Mouse (Mus musculus): ENCODE results near the gene Capn11. TPM values are rescaled to one million over a fixed set of nuclear protein-coding genes. Genes with fewer than 3 reads are reported as not detected.

Gene Capn11
- polyA plus RNA-seq, 1 experiment from 2014 or later: 0.33 TPM

GRCm38 (mm10) chr17:45695227-45696120 is 36.3 kb upstream of the Capn11 start:
- peaks cover 22% of the 10 kb centered on the region for H3K36me3 ChIP-seq
- H3K4me2 ChIP-seq: no peak overlapping the region
- no peaks in the 10 kb centered on the region for H3K27me3 ChIP-seq (replicated peaks)
- ATAC-seq (ENCODE audit: extremely low read depth, insufficient number of reproducible peaks, low FRiP score, low TSS enrichment): no peak
- peak overlapping the region; percentile 41 for H3K9ac ChIP-seq
- peaks cover 36% of the 10 kb centered on the region for H3K4me1 ChIP-seq
- no peak overlapping the region for H3K27ac ChIP-seq (replicated peaks)
- 60% methylated on average over 23 of the region's 23 CpGs for WGBS
- H3K9me3 ChIP-seq: no peaks in the 10 kb centered on the region
- no peak overlapping the region for H3K4me3 ChIP-seq

GRCm38 (mm10) chr17:45693812-45694565 is 34.9 kb upstream of the Capn11 start:
- Histone ChIP-seq H3K4me1 (peaks cover 37% of the 10 kb centered on the region), H3K4me3 (no peak overlapping the region), H3K27ac (replicated peaks) (peak overlapping the region; percentile 36), H3K27me3 (replicated peaks) (no peaks in the 10 kb centered on the region), H3K4me2 (peak overlapping the region; percentile 27), H3K9ac (peak overlapping the region; percentile 65), H3K9me3 (no peaks in the 10 kb centered on the region), H3K36me3 (peaks cover 18% of the 10 kb centered on the region)
- no peak for ATAC-seq (ENCODE audit: extremely low read depth, insufficient number of reproducible peaks, low FRiP score, low TSS enrichment)
- WGBS: 46% methylated on average over 18 of the region's 18 CpGs

- Histone ChIP-seq H3K9ac (no peak overlapping the region), H3K4me1 (peaks cover 53% of the 10 kb centered on the region), H3K36me3 (peaks cover 6% of the 10 kb centered on the region), H3K27me3 (replicated peaks) (no peaks in the 10 kb centered on the region), H3K4me3 (no peak overlapping the region), H3K27ac (replicated peaks) (no peak overlapping the region), H3K9me3 (no peaks in the 10 kb centered on the region), H3K4me2 (no peak overlapping the region)
- ATAC-seq (ENCODE audit: extremely low read depth, insufficient number of reproducible peaks, low FRiP score, low TSS enrichment): no peak
- WGBS: 72% methylated on average over 5 of the region's 5 CpGs
These were observed 33.0 kb upstream of the Capn11 start for GRCm38 (mm10) chr17:45692159-45692558.

GRCm38 (mm10) chr17:45690044-45690443 is 30.9 kb upstream of the Capn11 start:
- Histone ChIP-seq H3K4me1 (peaks cover 51% of the 10 kb centered on the region), H3K27me3 (replicated peaks) (no peaks in the 10 kb centered on the region), H3K9ac (no peak overlapping the region), H3K4me3 (no peak overlapping the region), H3K9me3 (no peaks in the 10 kb centered on the region), H3K4me2 (no peak overlapping the region), H3K36me3 (no peaks in the 10 kb centered on the region), H3K27ac (replicated peaks) (no peak overlapping the region)
- ATAC-seq (ENCODE audit: extremely low read depth, insufficient number of reproducible peaks, low FRiP score, low TSS enrichment): no peak
- WGBS: 84% methylated on average over 4 of the region's 4 CpGs

- Histone ChIP-seq H3K4me2 (no peak overlapping the region), H3K9ac (0 out of 2 replicates have a peak overlapping the region, but pooled peaks have one; percentile 61), H3K4me3 (no peak overlapping the region), H3K36me3 (no peaks in the 10 kb centered on the region), H3K9me3 (no peaks in the 10 kb centered on the region), H3K27ac (replicated peaks) (0 out of 2 replicates have a peak overlapping the region, but pooled peaks have one; percentile 20), H3K27me3 (replicated peaks) (no peaks in the 10 kb centered on the region), H3K4me1 (peaks cover 52% of the 10 kb centered on the region)
- WGBS: 58% methylated on average over 9 of the region's 9 CpGs
- ATAC-seq (ENCODE audit: extremely low read depth, insufficient number of reproducible peaks, low FRiP score, low TSS enrichment): no peak
These were observed 30.0 kb upstream of the Capn11 start for GRCm38 (mm10) chr17:45689120-45689519.

GRCm38 (mm10) chr17:45686716-45687115 is 27.6 kb upstream of the Capn11 start, which contains the start of gene Tmem63b:
Gene Tmem63b, minus strand, starts transcription at chr17:45686905.
- H3K4me1 ChIP-seq: peaks cover 38% of the 10 kb centered on the region
- H3K4me3 ChIP-seq: peak within 1 kb of the TSS; percentile 94
- no peaks in the 10 kb centered on the region for H3K27me3 ChIP-seq (replicated peaks)
- 0 out of 2 replicates have a peak, but pooled peaks cover 3% of the 10 kb centered on the region for H3K9me3 ChIP-seq
- 9% methylated on average over 12 of the region's 12 CpGs for WGBS
- ATAC-seq (ENCODE audit: extremely low read depth, insufficient number of reproducible peaks, low FRiP score, low TSS enrichment): no peak
- no peaks in the 10 kb centered on the region for H3K36me3 ChIP-seq
- peak within 1 kb of the TSS; percentile 95 for H3K4me2 ChIP-seq
- peak within 1 kb of the TSS; percentile 97 for H3K9ac ChIP-seq
- H3K27ac ChIP-seq (replicated peaks): peak within 1 kb of the TSS; percentile 78

GRCm38 (mm10) chr17:45686093-45686619 is 27.0 kb upstream of the Capn11 start, which contains the start of gene Mrpl14:
Gene Mrpl14, plus strand, starts transcription at chr17:45686322.
- peak within 1 kb of the TSS; percentile 94 for H3K4me3 ChIP-seq
- WGBS: under 1% methylated on average over 35 of the region's 50 CpGs
- H3K4me2 ChIP-seq: peak within 1 kb of the TSS; percentile 95
- peak; percentile 82 for ATAC-seq (ENCODE audit: extremely low read depth, insufficient number of reproducible peaks, low FRiP score, low TSS enrichment)
- no peaks in the 10 kb centered on the region for H3K27me3 ChIP-seq (replicated peaks)
- peak within 1 kb of the TSS; percentile 97 for H3K9ac ChIP-seq
- no peaks in the 10 kb centered on the region for H3K36me3 ChIP-seq
- peaks cover 39% of the 10 kb centered on the region for H3K4me1 ChIP-seq
- H3K9me3 ChIP-seq: 0 out of 2 replicates have a peak, but pooled peaks cover 5% of the 10 kb centered on the region
- peak within 1 kb of the TSS; percentile 78 for H3K27ac ChIP-seq (replicated peaks)

- Histone ChIP-seq H3K9ac (peak overlapping the region; percentile 97), H3K27me3 (replicated peaks) (no peaks in the 10 kb centered on the region), H3K4me1 (peaks cover 45% of the 10 kb centered on the region), H3K27ac (replicated peaks) (peak overlapping the region; percentile 78), H3K4me3 (peak overlapping the region; percentile 94), H3K36me3 (no peaks in the 10 kb centered on the region), H3K4me2 (peak overlapping the region; percentile 95), H3K9me3 (0 out of 2 replicates have a peak, but pooled peaks cover 5% of the 10 kb centered on the region)
- under 1% methylated on average over 58 of the region's 58 CpGs for WGBS
- peak; percentile 58 for ATAC-seq (ENCODE audit: extremely low read depth, insufficient number of reproducible peaks, low FRiP score, low TSS enrichment)
These were observed 26.3 kb upstream of the Capn11 start for GRCm38 (mm10) chr17:45685171-45686092.

- H3K9me3 ChIP-seq: 0 out of 2 replicates have a peak, but pooled peaks cover 5% of the 10 kb centered on the region
These were observed 25.6 kb upstream of the Capn11 start for GRCm38 (mm10) chr17:45684667-45685131.

GRCm38 (mm10) chr17:45682843-45683242 is 23.7 kb upstream of the Capn11 start:
- Histone ChIP-seq H3K27me3 (replicated peaks) (no peaks in the 10 kb centered on the region), H3K9ac (no peak overlapping the region), H3K4me3 (no peak overlapping the region), H3K36me3 (peaks cover 7% of the 10 kb centered on the region), H3K4me2 (no peak overlapping the region), H3K4me1 (peaks cover 34% of the 10 kb centered on the region), H3K27ac (replicated peaks) (no peak overlapping the region), H3K9me3 (0 out of 2 replicates have a peak, but pooled peaks cover 5% of the 10 kb centered on the region)
- WGBS: 77% methylated on average over 4 of the region's 4 CpGs
- ATAC-seq (ENCODE audit: extremely low read depth, insufficient number of reproducible peaks, low FRiP score, low TSS enrichment): no peak

More at GRCm38 (mm10) chr17:45684667-45685131, 25.6 kb upstream of the Capn11 start:
- Histone ChIP-seq H3K4me2 (peak overlapping the region; percentile 95), H3K4me3 (peak overlapping the region; percentile 94), H3K27me3 (replicated peaks) (no peaks in the 10 kb centered on the region), H3K9ac (peak overlapping the region; percentile 97), H3K27ac (replicated peaks) (peak overlapping the region; percentile 78), H3K36me3 (no peaks in the 10 kb centered on the region), H3K4me1 (peaks cover 47% of the 10 kb centered on the region)
- 31% methylated on average over 14 of the region's 14 CpGs for WGBS
- 0 out of 2 replicates have a peak, but pooled peaks have one; percentile 4 for ATAC-seq (ENCODE audit: extremely low read depth, insufficient number of reproducible peaks, low FRiP score, low TSS enrichment)
